Mouse (Mus musculus): ENCODE results near the gene Snx9. TPM values are rescaled to one million over a fixed set of nuclear protein-coding genes. Genes with fewer than 3 reads are reported as not detected.

The Snx9 gene
- polyA plus RNA-seq, 1 experiment from 2014 or later: 28.3 TPM

DNA sequence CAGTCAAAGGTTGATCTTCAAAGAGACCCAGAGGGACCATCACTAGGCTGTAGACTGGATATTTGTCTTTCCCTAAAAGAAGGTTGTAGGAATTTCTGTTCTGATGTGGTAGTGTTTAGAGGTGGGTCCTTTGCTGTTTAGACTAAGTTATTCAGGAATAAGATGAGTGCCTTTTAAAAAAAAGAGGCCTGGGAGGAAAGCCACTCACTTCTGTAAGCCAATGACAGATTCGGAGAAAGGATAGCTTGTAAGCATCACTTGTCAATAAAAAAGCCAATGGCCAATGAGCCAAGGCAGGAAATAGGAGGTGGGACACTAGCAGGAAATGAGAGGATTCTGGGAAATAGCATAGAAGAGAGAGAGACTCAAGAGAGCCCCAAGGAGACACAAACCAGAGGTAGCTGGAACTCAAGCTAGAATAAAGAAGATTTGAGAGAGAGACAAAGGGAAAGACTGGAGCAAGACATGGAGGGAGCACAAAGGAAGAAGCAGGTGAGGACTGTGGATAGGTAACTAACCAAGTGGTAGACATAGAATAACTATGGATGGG is 9.8 kb upstream of the Snx9 start:
- no peak for ATAC-seq (ENCODE audit: low FRiP score, low read depth)
- no peaks in the 10 kb centered on the region; the same call in 1 of the 2 replicates for H3K9me3 ChIP-seq
- H3K27me3 ChIP-seq: no peaks in the 10 kb centered on the region
- no peak overlapping the region for H3K27ac ChIP-seq
- no peak overlapping the region for H3K4me2 ChIP-seq (replicated peaks)
- no peak overlapping the region for H3K4me3 ChIP-seq
- 91% methylated on average over 1 of the region's 1 CpGs for WGBS
- peaks cover 8% of the 10 kb centered on the region; the same call in 1 of the 2 replicates for H3K4me1 ChIP-seq
- peaks cover 2% of the 10 kb centered on the region; the same call in 1 of the 2 replicates for H3K36me3 ChIP-seq
- no peak overlapping the region for H3K9ac ChIP-seq

DNA sequence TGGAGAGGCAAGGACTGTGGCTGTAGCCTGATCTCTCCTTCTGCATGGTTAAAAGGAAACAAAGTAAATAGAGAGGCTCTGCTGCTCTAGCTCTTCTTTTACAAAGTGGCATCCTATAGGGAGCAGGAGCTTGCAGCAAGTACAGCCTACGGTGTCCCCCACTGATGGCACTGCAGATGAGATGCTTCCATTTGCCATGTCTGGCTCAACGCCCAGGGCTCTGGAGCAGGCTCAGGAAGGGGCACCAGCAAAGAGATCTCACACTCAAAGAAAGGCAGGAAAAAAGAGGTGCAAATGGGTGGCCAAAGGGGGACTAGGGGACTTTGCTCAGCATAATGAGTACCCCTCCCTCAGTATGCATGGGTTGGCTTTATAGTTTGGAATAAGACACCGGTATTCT is 7.0 kb upstream of the Snx9 start:
- Histone ChIP-seq H3K27me3 (no peaks in the 10 kb centered on the region), H3K36me3 (peaks cover 6% of the 10 kb centered on the region; the same call in 1 of the 2 replicates), H3K4me1 (no peaks in the 10 kb centered on the region), H3K4me2 (replicated peaks) (no peak overlapping the region), H3K9ac (no peak overlapping the region), H3K9me3 (no peaks in the 10 kb centered on the region; the same call in 1 of the 2 replicates), H3K27ac (no peak overlapping the region), H3K4me3 (no peak overlapping the region)
- no peak for ATAC-seq (ENCODE audit: low FRiP score, low read depth)
- 90% methylated on average over 3 of the region's 3 CpGs for WGBS

DNA sequence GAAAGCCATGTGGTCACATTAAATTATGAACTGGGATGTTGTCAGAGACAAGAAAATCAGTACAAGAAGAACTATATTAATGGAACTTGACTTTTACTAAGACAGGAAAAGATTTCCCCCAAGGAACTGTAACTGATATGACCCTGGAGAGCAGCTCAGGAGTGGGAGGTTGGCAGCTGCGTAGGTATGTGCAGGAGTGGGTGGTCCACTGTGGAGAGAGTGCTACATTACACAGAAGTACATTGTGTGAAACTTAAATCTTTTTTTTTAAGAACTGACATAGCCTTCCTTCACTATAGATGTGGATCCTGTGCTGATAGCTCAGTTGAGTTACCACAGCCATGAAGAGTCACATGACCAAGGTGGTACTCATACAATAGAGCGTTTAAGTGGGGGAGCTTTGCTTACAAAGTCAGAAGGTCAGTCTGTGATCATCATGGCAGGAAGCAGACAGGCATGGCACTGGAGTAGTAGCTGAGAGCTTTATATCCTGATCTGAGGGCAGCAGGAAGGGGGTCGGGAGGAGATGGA is 6.3 kb upstream of the Snx9 start:
- H3K9ac ChIP-seq: no peak overlapping the region
- H3K27ac ChIP-seq: no peak overlapping the region
- no peak overlapping the region for H3K4me3 ChIP-seq
- no peaks in the 10 kb centered on the region; the same call in 1 of the 2 replicates for H3K9me3 ChIP-seq
- no peak for ATAC-seq (ENCODE audit: low FRiP score, low read depth)
- WGBS: 77% methylated on average over 3 of the region's 3 CpGs
- no peaks in the 10 kb centered on the region for H3K27me3 ChIP-seq
- H3K36me3 ChIP-seq: peaks cover 6% of the 10 kb centered on the region; the same call in 1 of the 2 replicates
- H3K4me2 ChIP-seq (replicated peaks): no peak overlapping the region
- peaks cover 2% of the 10 kb centered on the region; the same call in 1 of the 2 replicates for H3K4me1 ChIP-seq

DNA sequence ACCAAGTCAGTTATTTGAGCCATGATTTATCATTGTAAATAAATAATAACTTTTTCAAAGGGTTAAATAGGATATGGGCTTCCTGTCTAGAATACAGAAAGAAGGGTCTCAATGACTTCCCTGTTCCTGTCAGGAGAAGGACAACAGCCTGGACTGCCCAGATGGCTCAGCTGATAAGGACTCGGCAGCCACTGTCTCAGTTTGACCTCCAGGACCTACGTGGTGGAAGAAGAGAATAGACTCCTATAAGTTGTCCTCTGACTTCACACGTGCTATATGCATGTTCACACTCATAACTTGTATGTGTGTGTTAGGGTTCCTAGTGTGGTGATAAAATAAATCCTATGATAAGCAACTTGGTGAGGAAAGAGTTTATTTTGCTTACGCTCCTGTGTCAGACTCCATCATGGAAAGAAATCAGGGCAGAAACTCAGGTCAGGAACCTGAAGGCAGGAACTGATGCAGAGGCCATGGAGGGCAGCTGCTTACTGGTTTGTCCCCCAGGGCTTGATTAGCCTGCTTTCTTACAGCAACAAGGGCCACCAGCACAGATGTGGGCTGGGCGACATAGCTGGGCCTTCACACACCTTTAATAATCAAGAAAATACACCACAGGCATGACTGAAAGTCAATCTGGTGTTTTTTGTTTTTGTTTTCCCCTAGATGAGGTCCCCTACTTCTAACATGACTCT is 1.4 kb upstream of the Snx9 start:
- no peak for ATAC-seq (ENCODE audit: low FRiP score, low read depth)
- Histone ChIP-seq H3K27ac (no peak overlapping the region), H3K36me3 (peaks cover 6% of the 10 kb centered on the region; the same call in 1 of the 2 replicates), H3K9me3 (no peaks in the 10 kb centered on the region), H3K4me3 (no peak overlapping the region), H3K9ac (no peak overlapping the region), H3K27me3 (no peaks in the 10 kb centered on the region), H3K4me1 (peaks cover 17% of the 10 kb centered on the region), H3K4me2 (replicated peaks) (peak overlapping the region; percentile 73)
- WGBS: 80% methylated on average over 5 of the region's 5 CpGs

DNA sequence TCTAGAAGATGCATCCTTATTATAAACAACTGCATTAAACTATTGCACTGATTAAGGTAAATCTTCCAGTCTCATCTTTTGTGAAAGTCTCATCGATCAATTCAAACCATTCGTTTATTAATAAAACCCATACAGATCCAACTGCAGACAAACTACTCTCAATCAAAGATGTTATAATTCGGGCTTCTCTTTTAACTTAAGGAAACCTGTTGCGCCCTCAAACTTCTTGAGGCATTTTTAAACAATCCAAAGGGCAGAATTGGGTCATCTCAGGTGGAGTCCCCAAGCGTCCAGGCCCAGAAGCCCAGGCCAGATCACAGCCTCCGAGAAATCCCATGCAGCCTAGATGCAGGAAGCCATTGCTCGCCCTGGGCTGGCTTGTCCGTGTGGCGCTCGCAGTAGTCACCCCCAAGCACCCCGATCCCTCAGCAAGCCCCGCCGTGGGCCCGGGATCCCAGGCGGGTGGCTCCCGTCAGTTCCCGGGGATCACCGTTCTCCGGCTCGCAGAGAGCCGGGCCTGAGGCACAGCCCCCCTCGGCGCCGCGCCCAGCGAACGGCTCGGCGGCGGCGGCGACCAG is 490 bp upstream of the Snx9 start:
- Histone ChIP-seq H3K4me3 (peak overlapping the region; percentile 85), H3K9me3 (no peaks in the 10 kb centered on the region), H3K4me2 (replicated peaks) (peak overlapping the region; percentile 73), H3K36me3 (peaks cover 6% of the 10 kb centered on the region; the same call in 1 of the 2 replicates), H3K27ac (peak overlapping the region; percentile 99), H3K9ac (peak overlapping the region; percentile 100), H3K4me1 (peaks cover 22% of the 10 kb centered on the region), H3K27me3 (no peaks in the 10 kb centered on the region)
- ATAC-seq (ENCODE audit: low FRiP score, low read depth): peak; percentile 76
- WGBS: 5% methylated on average over 31 of the region's 32 CpGs

DNA sequence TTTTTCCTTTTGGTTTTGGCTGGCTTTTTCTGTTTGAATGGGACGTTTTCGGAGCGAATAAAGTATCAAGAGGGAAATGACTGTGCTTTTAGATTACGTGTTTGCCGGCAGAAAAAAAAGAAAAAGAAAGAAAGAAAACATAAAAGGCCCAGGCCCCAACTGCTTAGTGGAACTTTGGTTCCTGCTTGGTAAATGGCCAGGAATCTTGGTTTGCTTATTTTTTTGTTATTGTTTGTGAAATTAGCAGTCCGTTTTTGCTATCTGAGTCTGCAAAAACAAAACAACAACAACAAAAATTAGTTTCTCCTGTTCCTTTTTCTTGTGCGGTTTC is 779 bp downstream of the Snx9 start:
- H3K27ac ChIP-seq: peak overlapping the region; percentile 99
- no peaks in the 10 kb centered on the region for H3K36me3 ChIP-seq
- H3K9ac ChIP-seq: peak overlapping the region; percentile 100
- no peaks in the 10 kb centered on the region for H3K9me3 ChIP-seq
- WGBS: under 1% methylated on average over 7 of the region's 7 CpGs
- H3K4me3 ChIP-seq: peak overlapping the region; percentile 85
- no peak for ATAC-seq (ENCODE audit: low FRiP score, low read depth)
- peak overlapping the region; percentile 73 for H3K4me2 ChIP-seq (replicated peaks)
- peaks cover 29% of the 10 kb centered on the region for H3K4me1 ChIP-seq
- H3K27me3 ChIP-seq: no peaks in the 10 kb centered on the region

GRCm38 (mm10) chr17:5842988-5843640 is 2.0 kb downstream of the Snx9 start:
- Histone ChIP-seq H3K4me2 (replicated peaks) (peak overlapping the region; percentile 73), H3K9ac (0 out of 2 replicates have a peak overlapping the region, but pooled peaks have one; percentile 27), H3K9me3 (no peaks in the 10 kb centered on the region), H3K4me3 (peak overlapping the region; percentile 24), H3K27ac (no peak overlapping the region), H3K27me3 (no peaks in the 10 kb centered on the region), H3K36me3 (no peaks in the 10 kb centered on the region), H3K4me1 (peaks cover 29% of the 10 kb centered on the region)
- no peak for ATAC-seq (ENCODE audit: low FRiP score, low read depth)
- WGBS: 72% methylated on average over 9 of the region's 9 CpGs

- H3K9me3 ChIP-seq: no peaks in the 10 kb centered on the region
- H3K4me3 ChIP-seq: no peak overlapping the region
- no peaks in the 10 kb centered on the region for H3K27me3 ChIP-seq
- 91% methylated on average over 7 of the region's 7 CpGs for WGBS
- no peak overlapping the region for H3K27ac ChIP-seq
- no peak overlapping the region for H3K9ac ChIP-seq
- no peak for ATAC-seq (ENCODE audit: low FRiP score, low read depth)
- H3K4me1 ChIP-seq: peaks cover 30% of the 10 kb centered on the region
- no peaks in the 10 kb centered on the region for H3K36me3 ChIP-seq
- no peak overlapping the region for H3K4me2 ChIP-seq (replicated peaks)
Measured at GRCm38 (mm10) chr17:5843641-5843990, 2.5 kb downstream of the Snx9 start.

GRCm38 (mm10) chr17:5845376-5845775 is 4.2 kb downstream of the Snx9 start:
- H3K4me1 ChIP-seq: peaks cover 40% of the 10 kb centered on the region
- no peak overlapping the region for H3K4me3 ChIP-seq
- no peak overlapping the region for H3K27ac ChIP-seq
- H3K4me2 ChIP-seq (replicated peaks): no peak overlapping the region
- no peaks in the 10 kb centered on the region for H3K36me3 ChIP-seq
- H3K9ac ChIP-seq: no peak overlapping the region
- no peaks in the 10 kb centered on the region for H3K27me3 ChIP-seq
- no peak for ATAC-seq (ENCODE audit: low FRiP score, low read depth)
- H3K9me3 ChIP-seq: no peaks in the 10 kb centered on the region
- 89% methylated on average over 4 of the region's 4 CpGs for WGBS

GRCm38 (mm10) chr17:5846101-5846500 is 5.0 kb downstream of the Snx9 start:
- WGBS: 77% methylated on average over 8 of the region's 8 CpGs
- H3K4me3 ChIP-seq: no peak overlapping the region

GRCm38 (mm10) chr17:5848706-5849415 is 7.7 kb downstream of the Snx9 start:
- WGBS: 66% methylated on average over 10 of the region's 10 CpGs
- Histone ChIP-seq H3K4me3 (peak overlapping the region; percentile 39), H3K9ac (peak overlapping the region; percentile 70), H3K36me3 (no peaks in the 10 kb centered on the region), H3K4me2 (replicated peaks) (peak overlapping the region; percentile 74), H3K27ac (peak overlapping the region; percentile 90), H3K4me1 (peaks cover 33% of the 10 kb centered on the region), H3K27me3 (no peaks in the 10 kb centered on the region), H3K9me3 (no peaks in the 10 kb centered on the region)
- no peak for ATAC-seq (ENCODE audit: low FRiP score, low read depth)

More at GRCm38 (mm10) chr17:5846101-5846500, 5.0 kb downstream of the Snx9 start:
- Histone ChIP-seq H3K9ac (no peak overlapping the region), H3K4me2 (replicated peaks) (no peak overlapping the region), H3K27ac (no peak overlapping the region), H3K27me3 (no peaks in the 10 kb centered on the region), H3K36me3 (no peaks in the 10 kb centered on the region), H3K4me1 (peaks cover 40% of the 10 kb centered on the region), H3K9me3 (no peaks in the 10 kb centered on the region)
- no peak for ATAC-seq (ENCODE audit: low FRiP score, low read depth)
